Mouse (Mus musculus): ENCODE data around the gene Akt3.

Akt3 gene

DNA sequence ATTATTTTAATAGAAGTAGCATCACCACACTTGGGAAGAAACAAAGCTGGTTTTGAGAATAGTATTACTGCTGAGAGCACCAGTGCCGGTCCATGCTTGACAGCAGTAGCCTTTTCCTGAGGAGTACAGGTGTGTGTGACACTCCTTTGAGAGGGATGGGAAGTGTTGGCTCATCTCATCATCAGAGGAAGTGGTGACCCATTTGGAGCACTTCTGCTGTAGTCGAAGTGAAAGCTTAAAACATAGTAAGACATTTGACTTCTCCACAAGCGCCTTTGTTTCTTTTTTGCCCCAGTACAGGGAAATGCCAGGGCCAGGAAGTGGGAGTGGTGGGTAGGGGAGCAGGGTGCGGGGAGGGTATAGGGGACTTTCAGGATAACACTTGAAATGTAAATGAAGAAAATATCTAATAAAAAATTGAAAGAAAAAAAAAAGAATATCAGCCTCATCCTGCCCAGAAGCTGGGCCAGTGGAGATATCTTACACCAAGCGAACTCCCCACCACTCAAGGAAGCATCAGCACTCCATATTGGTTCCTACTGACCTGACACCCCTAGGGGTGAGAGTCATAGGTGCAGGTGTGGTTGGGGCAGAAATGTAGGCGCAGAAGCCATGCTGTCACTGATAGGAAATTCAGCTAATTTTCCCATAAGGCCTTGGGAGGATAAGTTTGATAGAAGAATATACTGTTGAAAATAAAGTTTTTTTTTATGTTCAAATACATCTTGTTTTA, 284.5 kb downstream of the Akt3 start:
- CTCF ChIA-PET: interaction anchor here in 1 of 4 experiments (0.5 kb wide), 1 partner anchor 37 kb away, joined by 3 read pairs; no protein-coding TSS in a partner anchor
- POLR2A ChIA-PET: interaction anchor here in 1 of 4 experiments (0.7 kb wide), 1 partner anchor 52 kb away, joined by 3 read pairs; no protein-coding TSS in a partner anchor

DNA sequence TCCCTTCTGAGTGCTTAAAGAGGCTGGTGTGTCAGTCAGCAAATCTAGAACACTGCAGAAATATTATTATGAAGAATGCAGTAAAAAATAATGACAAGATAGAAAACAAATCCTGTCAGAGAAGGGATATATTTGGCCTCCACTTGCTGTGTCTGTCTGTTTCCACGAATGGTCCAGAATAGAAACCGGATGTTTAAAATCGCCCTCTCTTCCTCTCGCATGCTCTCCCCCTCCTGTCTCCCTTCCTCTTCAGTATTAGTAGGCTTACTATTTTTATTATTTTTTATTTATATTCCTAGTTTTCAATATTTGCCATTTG, 286.6 kb downstream of the Akt3 start:
- ChIA-PET POLR2A (interaction anchor here in 2 of 4 experiments (0.6 to 1.1 kb wide), 3 partner anchors 14 to 75 kb away, joined by 3 read pairs; no protein-coding TSS in a partner anchor), CTCF (no interaction called here)

DNA sequence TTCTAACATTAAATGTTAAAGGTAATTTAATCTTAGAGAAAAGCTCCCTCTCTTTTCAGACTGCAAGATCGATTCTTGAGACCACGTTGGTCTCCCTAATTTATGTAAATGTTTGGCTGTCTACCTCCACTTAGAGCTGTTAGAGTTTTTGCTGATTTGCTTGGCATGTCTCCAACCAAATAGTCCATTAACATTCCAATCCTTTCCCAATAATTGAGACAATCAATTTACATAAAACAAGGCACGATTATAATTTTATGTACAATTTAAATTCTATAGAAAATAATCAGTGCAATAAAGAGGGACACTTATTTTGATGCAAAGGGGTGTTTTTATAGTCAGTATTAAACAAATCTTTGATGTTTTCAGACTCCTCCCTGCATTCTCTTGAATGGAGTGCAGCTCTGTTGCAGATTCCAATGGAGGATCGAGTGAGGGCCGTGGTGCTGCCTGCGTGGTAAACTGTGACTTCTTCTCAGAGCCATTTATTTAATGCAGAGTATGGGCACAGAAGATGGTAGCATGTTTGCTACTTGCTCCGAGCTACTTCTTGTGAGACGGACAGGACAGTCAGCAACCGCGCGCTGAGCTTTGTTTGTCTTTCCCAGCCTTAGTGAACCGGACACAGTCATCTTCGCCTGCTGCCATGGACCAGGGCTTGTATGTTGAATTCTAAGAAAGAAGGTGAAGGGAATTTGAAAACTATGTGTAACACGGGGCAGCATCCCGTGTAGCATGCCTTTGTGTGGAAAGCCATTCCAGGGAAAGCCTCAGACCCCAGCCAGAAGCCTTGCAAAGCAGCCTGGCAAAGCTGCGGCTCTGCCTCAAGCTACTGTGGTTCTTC, 287.1 kb downstream of the Akt3 start:
- ChIA-PET POLR2A (interaction anchor here in 3 of 4 experiments (0.6 to 1.1 kb wide), 4 partner anchors 12 to 75 kb away, joined by 3 read pairs; no protein-coding TSS in a partner anchor), CTCF (interaction anchor here in 2 of 4 experiments (0.6 to 0.7 kb wide), 2 partner anchors 15 to 38 kb away, joined by 3 read pairs; no protein-coding TSS in a partner anchor)
